Mouse (Mus musculus) 416B (cell line): ENCODE data around the gene Glud1.

Experiments used
- DNase-seq: peaks from one replicate; pipeline ENCODE4 v3.0.0; 2011; ENCODE audit warnings: low read depth

Glud1 gene

DNA sequence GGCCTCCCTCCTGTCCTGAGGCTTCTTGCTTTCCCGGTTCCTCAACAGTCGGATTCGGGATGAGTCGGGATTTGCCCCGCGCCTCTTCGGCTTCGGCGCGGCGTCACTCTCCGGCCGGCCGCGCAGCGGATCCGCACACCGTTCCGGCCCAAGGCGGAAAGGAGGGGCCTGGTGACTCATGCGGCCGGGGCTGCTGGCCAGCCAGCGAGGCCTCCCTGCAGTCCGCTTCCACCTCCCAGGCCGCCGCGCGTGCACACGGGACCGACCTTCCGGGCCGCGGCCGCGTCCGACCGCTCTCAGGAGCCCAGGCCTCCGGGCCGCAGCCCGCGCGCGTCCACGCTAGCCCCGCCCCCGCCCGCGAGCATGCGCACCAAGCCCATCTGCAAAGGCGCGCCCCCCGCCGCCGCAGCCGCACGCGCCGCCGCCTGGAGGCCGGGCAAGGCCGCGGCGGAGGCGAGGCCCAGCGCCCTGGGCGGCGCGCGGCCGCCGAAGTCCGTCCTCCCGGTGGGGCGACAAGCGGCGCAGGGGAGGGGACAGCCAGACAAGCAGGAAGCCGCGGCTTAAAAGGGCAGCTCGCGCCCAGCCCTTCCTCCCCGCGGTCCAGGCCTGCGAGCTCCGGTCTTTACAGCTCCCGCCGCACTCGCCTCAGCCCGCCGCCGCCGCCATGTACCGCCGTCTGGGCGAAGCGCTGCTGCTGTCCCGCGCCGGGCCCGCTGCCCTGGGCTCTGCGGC lies at the start of gene Glud1, which contains the start of gene Shld2:
Gene Glud1, plus strand, starts transcription at position 494 of the 732 bp plus-strand sequence.
Gene Shld2, minus strand, starts transcription at position 260 of the 732 bp plus-strand sequence.
- DNase-seq, result peak; percentile 94

DNA sequence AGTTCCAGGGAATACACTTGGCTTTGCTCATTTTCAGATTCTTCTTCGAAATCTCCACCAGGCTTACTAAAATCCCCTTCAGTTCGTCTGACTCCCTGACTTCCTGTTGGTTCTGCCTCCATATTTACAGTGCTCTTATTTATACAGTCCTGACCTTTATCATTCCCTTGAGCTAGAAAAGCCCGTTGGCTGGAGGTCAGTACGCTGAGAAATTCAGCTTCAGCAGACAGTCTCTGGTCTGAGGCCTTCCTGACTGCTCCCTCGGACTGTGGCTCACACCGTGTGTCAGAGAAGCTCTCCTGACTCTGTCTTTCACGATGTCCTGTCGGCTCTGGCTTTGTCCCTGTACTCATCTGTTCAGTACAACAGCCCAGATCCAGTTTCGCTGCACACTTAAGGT lies 42.5 kb upstream of the Glud1 start:
- no peak for DNase-seq

GRCm38 (mm10) chr14:34273280-34273679 lies 37.2 kb upstream of the Glud1 start:
- peak; percentile 72 for DNase-seq

DNA sequence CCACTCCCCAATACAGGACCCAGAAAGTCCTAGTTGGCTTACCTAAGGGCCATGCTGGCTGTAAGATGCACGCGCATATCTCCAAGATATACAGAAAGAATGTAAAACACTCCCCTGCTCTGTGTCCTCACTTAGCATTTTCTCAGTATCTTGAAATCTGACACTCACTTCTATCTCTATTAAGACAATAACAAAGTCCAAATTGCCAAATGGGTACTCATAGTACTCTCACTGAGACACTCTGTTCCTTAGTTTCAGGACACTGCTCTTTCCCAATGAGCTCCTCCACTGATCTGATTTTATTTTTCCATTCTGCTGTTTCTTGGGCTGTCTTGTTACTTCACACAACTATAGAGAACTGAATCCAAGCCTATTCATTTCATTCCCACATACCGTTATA lies 36.4 kb upstream of the Glud1 start:
- DNase-seq, result no peak

DNA sequence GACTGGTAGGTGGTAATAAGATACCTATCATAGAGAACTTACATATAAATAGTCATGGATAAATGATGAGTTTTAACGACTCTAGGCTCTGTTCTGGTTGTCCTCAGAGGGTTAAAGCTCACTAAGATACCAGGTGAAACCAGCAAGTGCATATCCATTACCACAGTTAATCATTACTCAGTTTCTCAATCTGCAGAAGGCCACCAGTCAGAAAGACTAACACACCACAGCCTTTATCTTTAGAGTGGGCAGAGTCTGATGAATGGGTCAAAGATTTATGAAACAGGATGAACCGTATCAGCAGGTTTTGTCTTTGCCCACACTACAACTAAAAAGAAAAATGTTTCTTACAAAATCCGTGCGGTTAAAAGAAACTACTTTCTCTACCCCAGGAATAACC lies 35.3 kb upstream of the Glud1 start:
- no peak for DNase-seq

DNA sequence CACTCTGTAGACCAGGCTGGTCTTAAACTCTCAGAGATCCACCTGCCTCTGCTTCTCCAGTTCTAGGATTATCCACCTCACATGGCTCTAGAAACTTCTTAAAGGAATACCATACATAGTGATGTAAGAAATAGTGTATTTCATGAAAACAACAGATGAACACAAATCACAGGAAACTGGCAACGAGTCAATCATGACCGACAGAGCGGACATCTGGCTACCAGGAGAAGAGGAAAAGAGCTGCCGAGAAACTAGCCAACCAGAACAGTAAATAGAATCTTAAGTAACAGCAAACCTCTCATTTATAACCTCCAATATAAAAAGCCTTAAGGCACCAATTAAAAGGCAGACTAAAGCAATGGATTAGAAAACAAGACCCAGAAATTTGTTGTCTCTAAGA lies 30.8 kb upstream of the Glud1 start:
- no peak for DNase-seq

DNA sequence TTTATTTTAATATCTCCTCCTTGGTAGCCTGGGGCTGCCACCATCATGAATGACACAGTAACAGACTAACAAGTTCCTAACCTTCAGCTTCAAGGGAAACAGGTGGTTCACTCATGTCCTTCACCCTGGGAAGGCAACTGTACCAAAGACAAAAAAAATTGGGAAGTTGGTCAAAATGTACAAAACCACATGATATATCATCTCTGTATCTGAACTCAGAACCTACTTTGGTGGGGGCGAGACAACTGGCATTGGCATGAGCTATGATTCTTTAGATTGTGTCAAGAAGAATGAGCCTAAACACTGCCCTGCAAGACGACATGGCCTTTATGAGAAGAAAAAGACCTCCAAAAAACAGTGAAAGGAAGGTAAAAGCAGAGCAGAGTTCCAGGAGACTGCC lies 29.7 kb upstream of the Glud1 start:
- peak; percentile 25 for DNase-seq

GRCm38 (mm10) chr14:34281736-34282269 lies 28.7 kb upstream of the Glud1 start:
- DNase-seq, result no peak

DNA sequence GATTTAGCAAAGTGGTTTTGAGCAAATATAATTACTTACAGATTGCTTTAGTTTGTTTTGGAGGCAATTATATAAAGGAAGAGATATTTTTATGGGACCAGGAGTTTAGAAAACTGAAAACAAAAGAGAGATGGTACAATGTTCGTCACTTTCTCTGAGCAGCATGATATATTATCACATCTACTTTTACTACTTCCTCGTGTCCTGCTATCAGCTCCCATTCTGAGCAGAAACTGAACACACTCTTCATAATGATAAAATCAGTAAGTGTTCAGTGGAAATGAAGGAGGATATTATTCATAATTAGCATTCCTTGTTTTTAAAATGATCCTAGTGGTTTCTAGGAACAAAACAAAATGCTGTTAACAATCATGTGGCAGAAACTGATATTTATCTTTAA lies 22.1 kb upstream of the Glud1 start:
- no peak for DNase-seq

DNA sequence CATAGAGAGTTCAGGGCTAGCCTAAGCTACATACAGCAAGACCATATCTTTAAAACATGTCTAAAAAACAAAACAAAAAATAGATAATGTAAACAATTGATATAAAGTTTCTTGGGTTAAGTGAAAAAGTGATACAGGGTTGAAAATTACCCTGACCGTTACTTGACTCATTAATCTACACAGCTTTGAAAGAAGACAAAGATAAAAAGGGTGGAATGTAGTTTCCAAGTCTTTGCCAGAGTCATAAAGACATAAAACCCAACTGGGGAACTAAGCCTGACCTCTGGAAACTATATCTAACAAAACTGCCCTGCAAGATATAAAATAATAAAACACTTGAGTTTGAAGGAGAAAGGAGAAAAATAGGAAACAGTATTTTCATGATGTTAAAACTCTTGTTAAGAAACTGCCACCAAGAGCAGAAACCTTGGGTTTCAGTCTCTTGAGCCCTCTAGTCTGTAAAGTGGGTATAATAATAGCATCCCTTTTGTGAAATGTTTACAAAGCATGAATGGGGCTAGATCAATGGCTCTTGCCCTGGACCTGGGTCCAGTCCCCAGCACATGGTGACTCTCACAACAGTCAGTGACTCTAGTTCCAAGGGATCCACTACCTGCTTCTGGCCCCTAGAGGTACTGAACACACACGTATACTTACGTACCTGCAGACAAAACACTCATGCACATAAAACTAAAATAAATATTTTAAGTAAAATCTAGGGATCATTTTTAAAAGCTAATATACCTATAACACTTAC lies 21.1 kb upstream of the Glud1 start:
- no peak for DNase-seq

DNA sequence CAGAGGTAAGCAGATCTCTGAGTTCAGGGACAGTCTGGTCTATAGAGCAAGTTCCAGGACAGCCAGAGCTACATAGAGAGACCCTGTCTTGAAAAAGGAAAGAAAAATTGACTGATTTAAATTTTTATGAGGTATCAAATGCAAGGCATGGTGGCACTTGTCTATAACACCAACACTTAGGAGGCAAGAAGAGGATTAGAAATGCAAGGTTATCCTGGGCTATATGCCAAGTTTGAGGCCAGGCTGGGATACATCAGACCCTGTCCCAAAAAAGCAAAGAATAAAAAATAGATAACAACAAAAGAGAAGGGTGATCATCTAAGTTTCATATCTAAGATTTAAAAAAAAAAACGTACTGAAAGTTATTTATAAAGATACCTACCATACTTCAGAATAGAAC lies 20.3 kb upstream of the Glud1 start:
- no peak for DNase-seq

GRCm38 (mm10) chr14:34293641-34294040 lies 16.9 kb upstream of the Glud1 start:
- DNase-seq, result no peak

GRCm38 (mm10) chr14:34296350-34296749 lies 14.2 kb upstream of the Glud1 start:
- peak; percentile 46 for DNase-seq

- peak; percentile 78 for DNase-seq
Observed at GRCm38 (mm10) chr14:34297038-34297437, 13.5 kb upstream of the Glud1 start.

- no peak for DNase-seq
Observed at GRCm38 (mm10) chr14:34297634-34298033, 12.9 kb upstream of the Glud1 start.

DNA sequence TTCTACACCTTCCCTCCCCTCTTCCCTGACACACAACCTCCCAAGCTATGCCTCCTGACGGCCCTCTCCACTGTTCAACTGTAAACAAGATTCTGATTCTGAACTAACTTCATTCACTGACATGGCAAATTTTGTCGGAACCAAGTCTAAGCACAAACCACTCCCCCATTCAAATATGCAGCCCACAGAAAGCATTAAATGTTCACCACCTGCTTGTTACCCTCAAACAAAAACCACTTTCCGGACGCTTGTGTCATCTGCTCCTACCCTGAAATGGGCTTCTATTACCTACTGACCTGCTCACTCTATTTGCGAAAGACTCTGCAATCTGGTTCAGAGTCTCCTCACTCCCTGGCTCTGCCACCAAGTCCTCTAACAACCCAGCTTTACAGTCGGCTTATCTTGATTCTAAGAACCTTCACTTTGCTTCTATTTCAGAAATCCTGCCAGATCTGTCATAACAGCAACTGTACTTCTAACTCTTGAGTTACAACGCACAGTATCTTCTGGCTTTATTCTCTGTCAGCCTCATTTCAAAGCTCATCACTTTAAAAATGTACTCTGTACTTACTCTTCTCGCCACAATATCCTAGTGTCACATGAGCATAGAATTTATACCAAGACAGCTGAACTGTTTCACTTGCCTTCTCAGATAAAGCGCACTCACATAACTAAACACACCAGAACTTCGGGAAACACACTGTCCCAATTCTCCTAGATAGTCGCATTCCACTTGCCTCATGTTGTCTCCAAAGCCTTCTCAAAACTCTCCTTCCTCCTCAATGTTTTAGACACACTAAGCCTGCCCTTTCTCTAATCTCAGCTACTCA lies 11.4 kb upstream of the Glud1 start:
- DNase-seq, result no peak

DNA sequence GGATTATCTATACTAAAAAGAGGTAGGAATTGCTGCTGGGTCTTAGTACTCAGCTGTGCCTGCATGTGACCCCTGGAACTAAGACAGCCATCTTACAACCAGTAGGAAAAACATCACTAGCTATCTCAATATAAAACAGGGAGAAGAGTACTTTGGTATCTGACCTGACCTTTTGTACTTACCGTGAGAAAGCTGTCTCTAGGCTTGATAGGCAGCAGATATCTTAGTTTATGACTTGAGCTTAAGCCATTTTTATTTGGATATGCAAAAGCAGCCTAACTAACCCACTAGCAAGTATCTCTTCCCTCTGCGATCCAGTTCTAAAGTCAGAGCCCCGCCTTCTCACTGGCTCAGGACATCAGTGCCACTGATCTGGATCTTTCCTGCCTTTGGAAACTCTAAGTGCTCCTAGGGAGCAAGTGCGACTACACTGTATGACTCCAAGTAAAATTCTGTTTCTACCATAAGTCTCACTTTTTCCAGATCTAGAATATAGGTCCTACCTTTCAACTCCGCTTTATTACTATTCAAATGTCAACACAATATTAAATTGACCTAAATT lies 7.8 kb upstream of the Glud1 start:
- no peak for DNase-seq

- no peak for DNase-seq
Observed at GRCm38 (mm10) chr14:34303265-34303680, 7.3 kb upstream of the Glud1 start.

DNA sequence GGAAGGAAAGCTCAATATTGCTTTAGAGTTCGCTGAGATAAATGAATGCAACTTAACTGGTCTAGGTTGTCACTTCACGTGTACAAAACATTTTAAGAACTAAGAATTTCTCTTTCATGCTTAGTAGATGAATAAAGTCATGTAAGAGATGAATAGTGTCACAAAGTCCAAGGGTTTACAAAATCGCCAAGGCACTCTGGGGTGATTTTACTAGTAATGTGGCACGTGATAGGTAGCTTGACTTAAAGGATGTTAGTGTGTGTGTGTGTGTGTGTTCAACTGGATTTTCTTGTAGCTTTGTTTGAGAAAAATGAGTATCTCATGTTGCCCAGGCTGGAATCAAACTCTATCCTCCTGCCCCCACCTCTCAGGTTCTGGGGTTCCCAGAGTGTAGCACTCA lies 1.3 kb upstream of the Glud1 start:
- DNase-seq, result no peak

GRCm38 (mm10) chr14:34309907-34310233 lies 657 bp upstream of the Glud1 start:
- no peak for DNase-seq

- DNase-seq, result peak; percentile 51
Observed at GRCm38 (mm10) chr14:34311021-34311631, 599 bp downstream of the Glud1 start.

DNA sequence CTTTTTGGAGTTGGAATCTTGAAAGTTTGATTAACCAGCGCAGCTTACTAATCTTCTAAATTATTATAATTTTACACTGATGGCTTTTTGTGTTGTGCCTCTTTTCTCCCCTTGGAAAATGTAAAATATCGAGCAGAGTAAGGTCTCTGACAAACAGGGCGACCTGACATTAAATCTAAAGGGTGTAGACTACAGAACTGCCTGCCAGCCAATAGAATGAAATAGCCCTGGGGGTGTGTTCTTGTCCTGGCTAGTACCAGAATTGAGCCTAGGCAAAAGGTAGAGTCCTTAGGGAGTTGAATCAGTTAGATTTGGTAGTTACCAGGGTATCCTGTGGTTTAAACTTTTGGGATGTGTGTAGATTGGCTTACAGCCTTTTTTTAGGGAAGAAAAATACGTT lies 1.2 kb downstream of the Glud1 start:
- peak; percentile 67 for DNase-seq
